Mouse (Mus musculus) lung, postnatal 14 days (tissue): ENCODE data around the gene Igfbpl1.

Source experiments
- DNase-seq: peaks from one replicate; pipeline ENCODE4 v3.0.0; 2021

The Igfbpl1 gene

DNA sequence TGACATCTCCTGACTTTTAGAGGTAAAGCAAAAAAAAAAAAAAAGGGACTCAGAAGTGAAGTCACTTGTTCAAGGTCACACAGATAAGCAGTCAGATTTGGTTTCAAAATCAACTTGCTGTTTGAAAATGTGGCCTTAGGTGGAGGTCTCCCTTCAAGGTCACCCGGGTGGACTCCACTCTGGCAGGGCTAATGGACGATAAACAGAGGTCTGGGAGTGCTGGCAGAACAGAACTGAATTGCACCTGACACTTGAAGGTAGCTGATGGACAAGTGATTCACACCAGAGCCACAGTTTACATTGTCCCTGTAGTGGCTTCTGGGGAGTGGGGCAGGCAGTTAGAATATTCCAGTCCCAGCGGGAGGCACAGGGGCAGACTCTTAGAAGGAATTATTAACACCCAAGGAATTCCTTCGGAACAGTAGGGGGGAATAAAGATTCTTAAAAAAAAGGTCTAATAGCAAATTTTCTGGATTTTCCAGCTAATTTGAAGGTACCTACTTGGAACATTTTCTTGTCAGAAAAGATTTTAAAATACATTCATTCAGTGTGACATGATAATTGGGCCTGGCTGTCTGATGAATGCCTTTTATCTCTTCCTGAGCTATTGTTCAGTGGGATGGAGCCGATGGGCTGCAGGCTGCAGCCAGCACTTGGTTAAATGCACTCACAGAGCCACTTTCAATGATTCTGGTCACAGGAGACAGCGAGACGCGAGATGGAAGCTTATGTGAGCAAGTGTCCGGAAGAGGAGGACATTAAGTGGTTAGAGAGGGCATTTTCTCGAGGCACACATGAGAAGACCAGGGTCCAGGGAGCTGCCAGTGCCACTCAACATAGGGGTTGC, 56.7 kb downstream of the Igfbpl1 start:
- DNase-seq: no peak

DNA sequence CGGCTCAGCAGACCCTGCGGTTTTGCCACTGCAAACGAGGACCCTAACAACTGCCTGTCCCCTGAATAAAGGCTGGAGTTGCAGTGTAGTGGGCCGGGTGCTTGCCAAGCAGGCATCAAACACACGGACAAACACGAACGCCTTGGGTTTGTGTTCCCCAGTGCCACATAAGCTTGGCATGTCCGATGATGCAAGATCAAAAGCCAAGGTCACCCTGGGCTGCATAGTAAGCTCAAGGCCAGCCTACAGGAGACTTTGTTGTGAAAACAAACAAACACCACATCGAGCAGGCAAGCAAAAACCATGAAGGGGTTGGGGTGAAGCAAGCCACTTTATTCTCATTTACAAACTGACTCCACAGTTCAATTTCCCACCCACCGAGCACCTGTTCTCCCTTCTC, 57.6 kb downstream of the Igfbpl1 start:
- no peak for DNase-seq

DNA sequence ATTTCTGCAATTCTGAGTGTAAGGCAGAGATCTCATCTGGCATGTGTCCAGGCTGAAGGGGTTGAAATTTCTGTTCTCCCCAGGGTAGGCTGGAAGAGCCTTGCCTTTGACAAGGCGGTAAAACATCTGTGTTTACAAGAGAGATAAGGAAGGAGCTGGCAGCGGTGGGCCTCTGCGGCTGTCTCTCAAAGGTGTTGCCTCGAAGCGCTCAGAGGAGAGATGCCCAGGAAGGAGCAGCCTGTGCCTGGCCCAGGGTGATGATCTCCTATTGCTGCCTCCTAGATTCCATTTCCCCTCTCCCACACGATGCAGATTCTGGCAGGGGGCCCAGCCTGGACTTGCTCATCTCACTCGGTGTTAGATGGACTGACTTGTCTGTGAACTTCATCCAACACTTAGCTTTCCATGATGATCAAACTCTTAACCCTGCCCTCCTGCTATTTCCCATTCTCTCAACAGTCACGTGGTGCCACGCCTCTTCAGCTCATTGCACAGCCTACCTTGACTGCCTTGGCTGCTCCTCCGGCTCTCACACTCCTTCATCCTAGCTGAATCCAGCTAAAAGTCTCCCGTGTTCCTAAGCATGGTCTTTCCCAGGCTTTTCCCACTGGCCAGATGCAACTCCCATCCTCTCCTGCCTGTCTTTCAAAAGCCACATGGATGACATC, 58.7 kb downstream of the Igfbpl1 start:
- peak; percentile 49 for DNase-seq

DNA sequence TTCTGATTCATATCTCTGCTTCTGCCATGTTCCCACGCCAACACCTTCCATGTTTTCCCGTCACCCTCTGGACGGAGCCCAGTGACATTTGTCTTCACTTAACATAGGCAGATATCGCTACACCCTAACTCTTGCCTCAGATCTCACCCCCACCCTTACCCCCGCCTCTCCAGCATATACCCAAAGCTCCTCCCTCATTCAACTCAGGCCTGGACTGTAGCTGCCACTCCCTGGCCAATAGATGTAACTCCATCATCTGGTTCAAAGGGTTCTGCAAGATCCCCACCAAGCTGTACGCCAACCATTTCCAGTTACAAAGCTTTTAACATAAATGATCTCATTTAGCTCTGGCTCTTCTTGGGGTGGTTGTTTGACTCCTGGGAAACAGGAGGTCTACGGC, 59.9 kb downstream of the Igfbpl1 start:
- no peak for DNase-seq

DNA sequence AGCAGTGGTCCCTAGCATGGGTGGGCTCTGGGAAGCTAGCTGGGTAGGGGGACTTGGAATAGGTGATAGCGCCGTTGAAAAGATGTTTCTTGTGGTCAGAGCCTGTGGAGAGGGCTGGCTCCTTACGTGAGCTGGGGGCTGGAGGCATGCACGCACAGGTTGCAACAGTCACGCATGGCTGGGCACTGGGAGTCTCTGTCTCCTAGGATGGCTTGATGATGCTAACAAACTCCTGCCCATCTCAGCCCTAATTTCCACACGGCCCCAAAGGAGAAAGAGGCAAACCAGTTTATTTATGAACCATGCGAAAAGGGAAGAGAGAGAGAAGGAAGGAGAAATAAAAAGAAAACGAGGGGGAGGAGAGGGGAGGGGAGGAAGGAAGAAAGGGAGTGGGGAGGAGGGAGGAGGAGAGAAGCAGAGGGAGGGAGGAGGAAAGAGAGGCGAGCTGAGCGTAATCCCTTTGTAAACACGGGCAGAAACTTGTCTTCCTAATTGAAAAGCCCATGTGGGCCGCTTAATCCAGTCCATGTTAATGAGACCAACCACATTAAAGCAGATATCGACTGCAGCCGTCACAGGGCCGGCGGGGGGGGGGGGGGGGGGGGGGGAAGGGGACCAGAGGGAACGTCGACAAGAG, 61.0 kb downstream of the Igfbpl1 start:
- DNase-seq: no peak

DNA sequence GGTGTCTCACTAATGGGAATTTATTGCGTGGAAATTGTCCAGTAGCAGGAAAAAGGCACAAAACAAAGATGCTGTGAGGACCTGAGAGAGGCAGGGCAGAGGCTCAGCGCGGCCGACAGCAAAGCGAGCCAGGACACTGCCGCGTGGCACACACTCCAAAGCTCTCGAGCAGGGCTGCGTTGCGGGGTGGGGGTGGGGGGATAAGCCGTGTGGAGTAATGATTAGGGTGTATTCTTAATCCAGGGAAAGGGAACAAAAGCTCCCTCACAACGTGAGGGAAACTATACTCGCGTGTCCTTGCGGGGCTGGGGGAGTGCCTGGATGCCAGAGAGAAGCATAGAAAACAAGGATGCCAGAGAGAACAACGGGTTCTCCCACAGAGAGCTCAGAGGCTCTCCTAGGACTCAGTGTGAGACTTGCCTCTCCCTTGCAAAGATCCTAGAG, 61.6 kb downstream of the Igfbpl1 start:
- no peak for DNase-seq

DNA sequence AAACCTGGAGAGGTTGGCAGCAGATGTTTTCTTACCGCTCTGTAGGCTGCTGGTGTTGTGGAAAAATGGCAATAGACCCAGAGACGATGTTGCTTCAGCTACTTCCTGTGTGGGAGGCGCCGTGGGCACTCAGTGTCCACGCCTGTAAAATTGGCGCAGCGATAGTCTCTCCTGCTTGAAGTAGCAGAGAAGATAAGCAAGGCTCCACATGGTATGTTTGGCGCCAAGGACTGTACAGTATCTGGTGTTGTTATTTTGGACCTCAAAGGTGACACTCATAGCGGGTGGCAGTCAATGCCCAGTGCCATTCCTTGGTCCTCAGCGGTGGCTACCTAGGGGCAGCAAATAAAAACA, 62.6 kb downstream of the Igfbpl1 start:
- DNase-seq: no peak

DNA sequence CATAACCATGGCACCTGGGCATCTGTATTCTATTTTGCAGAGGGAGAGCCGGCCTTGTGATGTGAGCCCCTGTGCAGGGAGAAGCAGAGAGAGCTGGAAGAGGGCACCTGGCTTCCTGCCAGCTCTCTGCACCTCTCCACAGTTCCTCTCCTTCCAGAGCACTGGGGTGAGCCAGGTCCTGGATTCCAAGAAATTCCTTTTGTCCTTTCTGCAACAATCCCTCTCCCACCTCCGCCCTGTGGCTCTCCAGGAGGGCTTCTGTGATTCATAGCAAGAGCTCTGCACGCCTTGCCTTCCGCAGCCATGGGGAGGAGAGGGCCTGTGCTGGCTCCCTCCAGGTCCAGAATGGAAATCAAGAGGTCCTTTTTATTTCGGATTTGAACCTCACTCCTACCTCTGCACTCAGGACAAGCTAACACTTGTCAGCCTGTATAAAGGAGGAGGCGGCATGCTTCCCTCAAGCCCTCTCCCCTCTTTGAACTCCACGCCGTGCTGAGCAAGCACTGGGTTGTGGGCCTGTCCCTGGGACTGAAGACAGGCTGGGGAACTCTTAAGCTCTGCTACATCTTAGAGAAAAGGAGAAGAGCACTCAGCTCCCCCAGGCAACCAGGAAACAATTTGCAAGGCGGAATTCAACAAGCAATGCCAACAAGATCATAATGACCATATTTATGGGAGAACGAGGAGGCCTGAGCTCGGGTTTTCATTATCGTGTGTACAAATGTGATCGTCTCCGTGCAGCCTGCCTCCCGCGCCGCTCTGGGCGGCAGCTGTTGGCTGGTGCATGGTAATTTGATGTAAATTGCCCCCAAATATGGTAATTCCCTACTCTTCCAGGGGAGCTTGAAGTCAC, 63.2 kb downstream of the Igfbpl1 start:
- no peak for DNase-seq

DNA sequence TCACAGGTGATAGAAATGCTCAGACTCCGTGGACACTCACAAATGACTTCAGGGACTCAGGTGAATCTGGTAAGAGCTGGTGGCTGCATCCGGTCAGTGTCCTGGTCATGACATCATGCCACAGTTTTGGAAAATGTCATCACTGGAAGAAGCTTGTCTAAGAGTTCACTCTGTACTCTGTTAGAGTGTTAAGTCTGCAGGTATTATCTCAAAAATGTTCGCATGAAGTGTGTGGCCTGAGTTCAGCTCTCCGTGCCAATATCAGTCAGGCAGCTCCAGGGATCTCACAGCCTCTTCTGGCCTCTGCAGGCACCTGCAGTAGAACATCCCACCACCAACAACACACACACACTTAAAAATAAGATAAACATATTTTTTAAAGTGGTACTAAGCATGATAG, 64.1 kb downstream of the Igfbpl1 start:
- no peak for DNase-seq
